Mouse (Mus musculus) adrenal gland, postnatal 14 days (tissue): ENCODE results near the gene Tmem145. TPM values are rescaled to one million over a fixed set of nuclear protein-coding genes. Genes with fewer than 3 reads are reported as not detected.
"Not testable (repeated sequence)": the region's sequence is repeated elsewhere in the genome, so short reads cannot be mapped to it uniquely, and the experiment has no call there.

ENCODE experiments used
- DNase-seq: peaks from one replicate; pipeline ENCODE4 v3.0.0; 2021; ENCODE audit warnings: mixed read lengths
- total RNA-seq: library from RNA; stranded (reverse); gene quantifications from 2 replicates; pipeline ENCODE4 v1.2.3, GENCODE M21; 2021

Tmem145 gene
- total RNA-seq, 1 experiment from 2014 or later = 1.4 TPM

- peak; percentile 83 for DNase-seq
These were observed 17.3 kb downstream of the Tmem145 start for GRCm38 (mm10) chr7:25323219-25323618.

DNA sequence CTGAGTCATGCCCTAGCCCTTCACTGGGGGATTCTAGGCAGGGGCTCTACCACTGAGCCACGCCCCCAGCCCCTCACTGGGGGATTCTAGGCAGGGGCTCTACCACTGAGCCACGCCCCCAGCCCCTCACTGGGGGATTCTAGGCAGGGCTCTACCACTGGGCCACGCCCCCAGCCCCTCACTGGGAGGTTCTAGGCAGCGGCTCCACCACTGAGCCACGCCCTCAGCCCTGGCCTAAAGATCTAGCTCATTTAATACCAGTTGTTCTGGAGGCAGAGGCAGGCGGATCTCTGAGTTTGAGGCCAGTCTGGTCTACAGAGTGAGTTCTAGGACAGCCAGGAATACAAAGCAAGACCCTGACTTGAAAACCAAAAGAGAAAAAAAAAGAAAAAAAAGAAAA lies 19.5 kb downstream of the Tmem145 start:
- not testable (repeated sequence) for DNase-seq

- DNase-seq = peak; percentile 34
These were observed 20.3 kb downstream of the Tmem145 start for GRCm38 (mm10) chr7:25326233-25326632.

DNA sequence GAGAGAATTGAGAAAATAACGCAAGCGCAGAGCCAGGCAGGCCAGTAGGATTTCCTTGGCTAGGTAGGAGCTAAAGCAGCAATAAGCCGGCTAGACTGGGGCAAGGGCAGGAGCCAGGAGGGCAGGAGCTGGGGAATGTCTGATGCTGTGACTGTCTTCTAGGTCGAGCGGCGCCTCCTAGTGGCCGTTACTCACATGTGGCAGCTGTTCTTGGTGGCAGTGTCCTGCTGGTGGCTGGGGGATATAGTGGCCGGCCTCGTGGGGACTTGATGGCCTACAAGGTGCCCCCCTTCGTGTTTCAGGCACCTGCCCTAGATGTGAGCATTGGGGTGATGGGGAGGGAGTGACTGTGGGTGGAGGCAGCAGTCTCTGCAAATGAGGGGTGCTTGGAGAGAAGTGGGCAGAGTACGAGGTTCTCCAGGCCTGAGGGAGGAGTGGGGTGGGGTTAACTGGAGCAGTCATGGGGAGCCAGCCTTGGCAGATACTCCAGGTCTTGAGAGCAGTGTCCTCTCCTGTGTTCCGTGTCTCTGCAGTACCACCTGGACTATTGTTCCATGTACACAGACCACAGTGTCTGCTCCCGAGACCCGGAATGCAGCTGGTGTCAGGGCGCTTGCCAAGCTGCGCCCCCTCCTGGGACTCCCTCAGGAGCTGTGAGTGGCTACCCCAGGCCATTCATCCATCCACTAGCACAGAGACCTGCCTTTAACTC lies 27.8 kb downstream of the Tmem145 start:
- DNase-seq = peak; percentile 89

DNA sequence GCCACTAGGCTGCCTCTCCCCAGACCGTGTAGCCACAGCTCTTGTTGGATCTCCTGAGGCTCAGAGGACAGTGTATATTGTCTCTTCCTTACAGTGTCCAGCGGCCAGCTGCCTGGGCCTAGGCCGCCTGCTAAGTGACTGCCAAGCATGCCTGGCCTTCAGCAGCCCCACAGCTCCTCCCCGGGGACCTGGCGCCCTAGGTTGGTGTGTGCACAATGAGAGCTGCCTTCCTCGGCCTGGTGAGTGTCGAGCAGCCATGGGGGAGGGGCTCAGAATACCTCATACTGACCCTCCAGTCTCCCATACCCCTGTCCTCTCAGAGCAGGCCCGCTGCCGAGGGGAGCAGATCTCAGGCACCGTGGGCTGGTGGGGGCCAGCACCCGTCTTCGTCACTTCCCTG lies 28.6 kb downstream of the Tmem145 start:
- DNase-seq = peak; percentile 40

- DNase-seq = no peak
These were observed 33.4 kb downstream of the Tmem145 start for GRCm38 (mm10) chr7:25339329-25339728.

- DNase-seq = no peak
These were observed 35.3 kb downstream of the Tmem145 start for GRCm38 (mm10) chr7:25341000-25341784.

- DNase-seq = no peak
These were observed 43.0 kb downstream of the Tmem145 start for GRCm38 (mm10) chr7:25348861-25349260.

GRCm38 (mm10) chr7:25358721-25359206 lies 52.9 kb downstream of the Tmem145 start:
- no peak for DNase-seq

- peak; percentile 72 for DNase-seq
These were observed 57.2 kb downstream of the Tmem145 start for GRCm38 (mm10) chr7:25363151-25363550.

GRCm38 (mm10) chr7:25363632-25364031 lies 57.7 kb downstream of the Tmem145 start:
- no peak for DNase-seq

Other genes with a start within 250 kb of the Tmem145 start
- gene Grik5, start 233.8 kb upstream of the Tmem145 start, total RNA-seq = 18.6 and 21.3 TPM in 2 replicates
- 18.8 and 19.2 TPM in 2 replicates for gene Zfp574, start 233.5 kb upstream of the Tmem145 start, total RNA-seq
- gene Pou2f2, start 126.4 kb upstream of the Tmem145 start, total RNA-seq = 0.96 and 5.1 TPM in 2 replicates
- 17.4 and 17.9 TPM in 2 replicates for gene Dedd2, start 85.5 kb upstream of the Tmem145 start, total RNA-seq
- gene Zfp526, start 84.7 kb upstream of the Tmem145 start, total RNA-seq = 9.0 and 11.6 TPM in 2 replicates
- gene Gsk3a, start 68.3 kb upstream of the Tmem145 start, total RNA-seq = 96.8 and 104 TPM in 2 replicates
- 29.7 and 34.4 TPM in 2 replicates for gene Erf, start 55.3 kb upstream of the Tmem145 start, total RNA-seq
- gene Cic, start 38.4 kb upstream of the Tmem145 start, total RNA-seq = 115 and 127 TPM in 2 replicates
- gene Pafah1b3, start 8.1 kb upstream of the Tmem145 start, total RNA-seq = 31.5 and 33.7 TPM in 2 replicates
- not detected in 2 replicates for gene Prr19, start 4.7 kb upstream of the Tmem145 start, total RNA-seq
- gene Megf8, start 11.1 kb downstream of the Tmem145 start, total RNA-seq = 39.1 and 39.7 TPM in 2 replicates
- not detected in 2 replicates for gene Cnfn, start 63.6 kb downstream of the Tmem145 start, total RNA-seq
- 400 and 439 TPM in 2 replicates for gene Lipe, start 92.6 kb downstream of the Tmem145 start, total RNA-seq
- gene Cxcl17, start 106.8 kb downstream of the Tmem145 start, total RNA-seq = 0.53 TPM in 1 of 2 replicates, not detected in the other
- gene Ceacam1, start 171.5 kb downstream of the Tmem145 start, total RNA-seq = 16.1 and 21.2 TPM in 2 replicates
- gene Ceacam2, start 233.8 kb downstream of the Tmem145 start, total RNA-seq = 1.8 and 5.6 TPM in 2 replicates